Mouse (Mus musculus): ENCODE measurements around the gene Hapln1. TPM values are rescaled to one million over a fixed set of nuclear protein-coding genes. Genes with fewer than 3 reads are reported as not detected.

Gene Hapln1
- polyA plus RNA-seq, 1 experiment from 2014 or later, result 0.27 TPM

- 23% methylated on average over 2 of the region's 2 CpGs for WGBS (ENCODE audit: insufficient replicate concordance)
- H3K9ac ChIP-seq, result no peak overlapping the region
- no peaks in the 10 kb centered on the region for H3K4me1 ChIP-seq (replicated peaks)
- no peak for ATAC-seq (ENCODE audit: low read depth)
- no peaks in the 10 kb centered on the region for H3K27me3 ChIP-seq
- H3K4me3 ChIP-seq (replicated peaks), result no peak overlapping the region
- H3K36me3 ChIP-seq, result no peaks in the 10 kb centered on the region
- no peak overlapping the region for H3K27ac ChIP-seq
- no peak overlapping the region for H3K4me2 ChIP-seq
- H3K9me3 ChIP-seq (replicated peaks), result no peaks in the 10 kb centered on the region
- no peak for DNase-seq
Observed at GRCm38 (mm10) chr13:89548203-89548740, 8.7 kb downstream of the Hapln1 start.

GRCm38 (mm10) chr13:89549507-89549906, 9.9 kb downstream of the Hapln1 start:
- Histone ChIP-seq H3K9me3 (replicated peaks) (no peaks in the 10 kb centered on the region), H3K9ac (no peak overlapping the region), H3K36me3 (no peaks in the 10 kb centered on the region), H3K4me3 (replicated peaks) (no peak overlapping the region), H3K27me3 (no peaks in the 10 kb centered on the region), H3K4me2 (no peak overlapping the region), H3K27ac (no peak overlapping the region), H3K4me1 (replicated peaks) (no peaks in the 10 kb centered on the region)
- DNase-seq, result no peak
- 56% methylated on average over 4 of the region's 4 CpGs for WGBS (ENCODE audit: insufficient replicate concordance)
- no peak for ATAC-seq (ENCODE audit: low read depth)

- H3K27ac ChIP-seq, result no peak overlapping the region
- DNase-seq (no peak), ATAC-seq (ENCODE audit: low read depth) (no peak)
- H3K4me3 ChIP-seq (replicated peaks), result no peak overlapping the region
- no peaks in the 10 kb centered on the region for H3K9me3 ChIP-seq (replicated peaks)
- no peaks in the 10 kb centered on the region for H3K27me3 ChIP-seq
- no peaks in the 10 kb centered on the region for H3K36me3 ChIP-seq
- H3K4me2 ChIP-seq, result no peak overlapping the region
- WGBS (ENCODE audit: insufficient replicate concordance), result 7% methylated on average over 1 of the region's 1 CpGs
- no peak overlapping the region for H3K9ac ChIP-seq
- no peaks in the 10 kb centered on the region for H3K4me1 ChIP-seq (replicated peaks)
Observed at GRCm38 (mm10) chr13:89551502-89551901, 11.9 kb downstream of the Hapln1 start.

DNA sequence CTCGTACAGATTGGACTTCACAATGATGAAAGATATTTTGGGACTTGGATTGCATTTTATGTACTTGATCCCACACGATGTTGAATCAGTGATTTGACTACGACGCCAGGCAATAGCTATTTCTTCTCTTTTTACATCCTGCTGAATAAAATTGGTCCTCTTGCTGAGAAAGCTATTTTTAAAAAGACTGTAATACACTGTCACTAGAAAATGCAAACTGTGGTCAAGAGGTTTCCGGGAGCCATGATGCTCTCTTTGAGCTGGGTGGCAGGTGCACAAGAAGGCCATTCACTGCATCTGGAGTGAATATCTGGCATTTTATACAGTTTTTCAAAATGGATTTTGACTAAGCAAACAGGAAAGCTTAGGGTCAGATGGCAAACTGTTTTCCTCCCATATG, 24.9 kb downstream of the Hapln1 start:
- WGBS (ENCODE audit: insufficient replicate concordance), result 76% methylated on average over 5 of the region's 5 CpGs
- Histone ChIP-seq H3K9ac (no peak overlapping the region), H3K4me3 (replicated peaks) (no peak overlapping the region), H3K4me1 (replicated peaks) (no peaks in the 10 kb centered on the region), H3K9me3 (replicated peaks) (no peaks in the 10 kb centered on the region), H3K4me2 (no peak overlapping the region), H3K27me3 (no peaks in the 10 kb centered on the region), H3K27ac (no peak overlapping the region), H3K36me3 (no peaks in the 10 kb centered on the region)
- ATAC-seq (ENCODE audit: low read depth), result no peak
- no peak for DNase-seq

- 73% methylated on average over 4 of the region's 4 CpGs for WGBS (ENCODE audit: insufficient replicate concordance)
- Histone ChIP-seq H3K4me3 (replicated peaks) (no peak overlapping the region), H3K36me3 (no peaks in the 10 kb centered on the region), H3K27ac (no peak overlapping the region), H3K9ac (no peak overlapping the region), H3K4me2 (no peak overlapping the region), H3K9me3 (replicated peaks) (no peaks in the 10 kb centered on the region), H3K27me3 (no peaks in the 10 kb centered on the region), H3K4me1 (replicated peaks) (no peaks in the 10 kb centered on the region)
- ATAC-seq (ENCODE audit: low read depth) (no peak), DNase-seq (no peak)
Observed at GRCm38 (mm10) chr13:89566300-89566699, 26.7 kb downstream of the Hapln1 start.

GRCm38 (mm10) chr13:89579115-89579514, 39.5 kb downstream of the Hapln1 start:
- 73% methylated on average over 2 of the region's 2 CpGs for WGBS (ENCODE audit: insufficient replicate concordance)

DNA sequence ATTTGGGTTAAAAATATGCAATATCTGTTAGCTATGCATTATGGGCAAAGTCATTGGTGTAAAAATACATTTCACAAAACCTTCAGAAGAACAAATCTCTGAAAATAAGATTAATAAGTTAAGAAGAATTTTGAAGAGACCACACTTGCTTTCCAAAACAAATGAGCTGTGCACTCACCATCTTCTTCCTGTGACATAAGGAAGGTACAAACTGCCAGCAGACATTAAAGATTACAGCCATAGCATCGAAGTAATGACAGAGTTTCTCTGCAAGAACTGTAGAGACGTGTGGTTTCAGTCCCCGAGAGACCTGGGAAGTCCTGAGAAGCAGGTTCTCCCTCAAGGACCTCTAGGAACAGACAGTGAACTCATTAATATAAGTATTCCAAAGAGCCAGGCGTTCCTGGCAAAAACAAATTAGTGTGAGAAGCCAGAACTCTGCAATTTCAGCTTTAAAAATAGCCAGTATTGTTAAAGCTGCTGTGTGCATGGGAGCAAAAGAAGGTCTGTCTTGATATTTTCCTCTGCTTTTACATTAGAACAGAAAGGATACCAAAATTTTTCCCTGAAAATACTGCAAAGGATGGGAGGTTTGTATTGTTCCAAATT, 43.6 kb downstream of the Hapln1 start:
- 47% methylated on average over 4 of the region's 4 CpGs for WGBS (ENCODE audit: insufficient replicate concordance)
- no peaks in the 10 kb centered on the region for H3K9me3 ChIP-seq (replicated peaks)
- no peak overlapping the region for H3K4me2 ChIP-seq
- no peaks in the 10 kb centered on the region for H3K4me1 ChIP-seq (replicated peaks)
- no peak for ATAC-seq (ENCODE audit: low read depth)
- DNase-seq, result no peak
- no peak overlapping the region for H3K27ac ChIP-seq
- H3K27me3 ChIP-seq, result no peaks in the 10 kb centered on the region
- H3K4me3 ChIP-seq (replicated peaks), result no peak overlapping the region
- no peaks in the 10 kb centered on the region for H3K36me3 ChIP-seq
- no peak overlapping the region for H3K9ac ChIP-seq

More at GRCm38 (mm10) chr13:89579115-89579514, 39.5 kb downstream of the Hapln1 start:
- Histone ChIP-seq H3K4me3 (replicated peaks) (no peak overlapping the region), H3K27ac (no peak overlapping the region), H3K9me3 (replicated peaks) (no peaks in the 10 kb centered on the region), H3K36me3 (no peaks in the 10 kb centered on the region), H3K27me3 (no peaks in the 10 kb centered on the region), H3K9ac (no peak overlapping the region), H3K4me2 (no peak overlapping the region), H3K4me1 (replicated peaks) (no peaks in the 10 kb centered on the region)
- no peak for ATAC-seq (ENCODE audit: low read depth)
- DNase-seq, result no peak

DNA sequence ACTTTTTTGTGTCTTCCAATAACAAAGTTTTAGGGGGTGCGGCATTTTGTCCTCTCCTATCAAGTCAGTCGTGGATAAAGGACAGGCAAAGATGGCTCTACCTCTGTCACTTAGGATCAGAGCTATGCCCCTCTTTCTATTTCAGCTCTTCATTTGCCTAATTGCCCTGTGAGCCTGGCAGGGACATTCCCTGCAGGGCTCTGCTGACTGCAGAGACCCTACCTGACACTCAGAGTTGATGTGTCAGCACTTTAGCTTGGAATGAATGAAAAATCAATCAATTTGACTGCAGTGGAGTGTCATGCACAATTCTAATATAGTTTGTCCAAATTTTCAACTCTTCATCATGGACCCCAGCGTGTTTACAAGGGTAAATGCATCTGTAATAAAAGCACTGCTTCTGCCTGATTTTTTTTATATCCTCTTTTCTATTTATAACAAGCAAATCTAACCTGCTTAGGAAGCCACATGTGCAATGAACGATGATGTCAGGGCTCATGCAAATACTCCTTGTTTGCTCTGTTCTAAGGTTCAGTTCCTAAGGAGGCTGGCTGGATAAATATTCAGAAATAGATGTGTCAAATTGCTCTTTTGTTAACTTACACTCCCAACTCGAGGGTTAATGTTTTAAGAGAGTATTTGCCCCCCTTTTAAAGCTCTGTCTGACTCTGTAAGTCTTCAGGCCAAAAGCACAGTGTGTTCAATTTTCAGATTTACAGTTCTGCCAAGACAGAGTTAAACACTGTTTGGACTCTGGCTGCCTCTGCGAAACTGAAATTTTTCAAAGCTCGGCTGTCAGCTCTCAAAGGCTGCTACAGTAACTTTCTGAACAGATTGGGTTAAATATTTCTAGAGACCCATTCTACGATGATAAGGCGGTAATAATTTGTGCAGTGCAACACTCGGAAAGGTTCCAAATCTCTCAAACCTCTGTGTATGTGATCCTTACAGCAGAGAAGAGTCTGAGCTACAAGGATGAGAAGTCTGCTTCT, 44.4 kb downstream of the Hapln1 start:
- Histone ChIP-seq H3K9ac (no peak overlapping the region), H3K9me3 (replicated peaks) (no peaks in the 10 kb centered on the region), H3K4me3 (replicated peaks) (no peak overlapping the region), H3K27ac (no peak overlapping the region), H3K36me3 (no peaks in the 10 kb centered on the region), H3K27me3 (no peaks in the 10 kb centered on the region), H3K4me2 (no peak overlapping the region), H3K4me1 (replicated peaks) (no peaks in the 10 kb centered on the region)
- ATAC-seq (ENCODE audit: low read depth), result no peak
- 53% methylated on average over 10 of the region's 10 CpGs for WGBS (ENCODE audit: insufficient replicate concordance)
- no peak for DNase-seq

DNA sequence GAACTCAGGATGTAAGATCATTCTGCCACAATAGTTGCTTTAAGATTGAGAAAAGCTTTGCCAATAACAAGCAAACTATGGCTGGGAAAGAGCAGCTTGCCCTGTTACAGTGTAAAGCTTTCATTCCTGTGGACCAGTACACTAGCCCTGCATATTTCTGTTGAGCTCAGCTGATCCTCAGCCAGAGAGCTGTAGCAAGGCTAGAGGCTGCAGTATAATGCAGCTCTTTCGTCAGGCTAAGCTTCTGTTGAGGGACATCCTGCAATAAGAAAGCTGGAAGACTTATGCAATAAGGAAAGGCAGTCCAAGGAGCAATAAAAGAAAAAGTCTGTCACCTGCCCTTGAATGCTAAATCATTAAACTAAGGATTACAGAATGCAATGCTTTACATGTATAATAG, 45.5 kb downstream of the Hapln1 start:
- no peaks in the 10 kb centered on the region for H3K27me3 ChIP-seq
- 54% methylated on average over 1 of the region's 1 CpGs for WGBS (ENCODE audit: insufficient replicate concordance)
- H3K4me1 ChIP-seq (replicated peaks), result no peaks in the 10 kb centered on the region
- no peak for ATAC-seq (ENCODE audit: low read depth)
- DNase-seq, result no peak
- H3K4me2 ChIP-seq, result no peak overlapping the region
- no peaks in the 10 kb centered on the region for H3K36me3 ChIP-seq
- no peak overlapping the region for H3K9ac ChIP-seq
- no peaks in the 10 kb centered on the region for H3K9me3 ChIP-seq (replicated peaks)
- H3K4me3 ChIP-seq (replicated peaks), result no peak overlapping the region
- no peak overlapping the region for H3K27ac ChIP-seq

DNA sequence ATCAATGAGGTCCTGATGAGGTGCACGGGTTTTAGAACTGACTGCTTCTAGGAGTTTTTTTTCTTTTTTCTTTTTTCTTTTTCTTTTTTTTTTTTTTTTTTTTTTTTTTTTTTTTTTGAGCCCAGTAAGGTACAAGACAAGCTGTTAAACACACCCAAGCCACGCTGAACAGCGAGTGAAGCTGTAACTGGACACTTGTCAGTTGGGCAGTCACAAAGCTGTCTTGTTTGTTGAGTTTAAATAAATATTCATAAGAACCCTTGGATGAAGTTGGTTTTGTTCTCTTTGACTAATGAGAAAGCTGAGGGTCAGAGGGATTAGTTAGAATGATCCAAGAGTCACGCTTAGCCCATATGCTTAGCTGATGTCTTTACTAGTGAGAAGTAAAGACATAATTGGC, 55.5 kb downstream of the Hapln1 start:
- H3K4me1 ChIP-seq (replicated peaks), result no peaks in the 10 kb centered on the region
- H3K27me3 ChIP-seq, result no peaks in the 10 kb centered on the region
- H3K4me2 ChIP-seq, result no peak overlapping the region
- H3K4me3 ChIP-seq (replicated peaks), result no peak overlapping the region
- no peaks in the 10 kb centered on the region for H3K36me3 ChIP-seq
- DNase-seq (no peak), ATAC-seq (ENCODE audit: low read depth) (no peak)
- no peak overlapping the region for H3K9ac ChIP-seq
- no peak overlapping the region for H3K27ac ChIP-seq
- WGBS (ENCODE audit: insufficient replicate concordance), result 64% methylated on average over 4 of the region's 4 CpGs
- H3K9me3 ChIP-seq (replicated peaks), result no peaks in the 10 kb centered on the region

DNA sequence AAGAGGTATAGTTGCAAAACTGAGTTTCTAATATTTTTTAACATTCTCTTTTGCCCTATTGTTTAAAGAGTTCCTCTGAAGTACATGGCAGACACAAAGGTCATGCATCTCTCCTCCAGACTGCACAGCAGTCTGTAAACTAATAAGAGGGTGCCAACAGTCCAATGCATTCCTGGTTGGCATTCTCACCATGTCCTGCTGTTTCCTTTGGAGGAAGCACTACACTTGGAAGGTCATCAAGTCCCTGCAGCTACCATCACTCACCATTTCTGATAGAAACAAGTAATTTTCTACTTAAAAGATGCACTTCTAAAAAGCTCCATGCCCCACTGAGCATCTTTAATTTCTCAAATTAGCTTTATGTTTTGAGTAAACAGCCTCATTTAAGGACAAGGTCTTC, 57.8 kb downstream of the Hapln1 start:
- ATAC-seq (ENCODE audit: low read depth) (no peak), DNase-seq (no peak)
- no peak overlapping the region for H3K4me2 ChIP-seq
- no peaks in the 10 kb centered on the region for H3K27me3 ChIP-seq
- no peaks in the 10 kb centered on the region for H3K36me3 ChIP-seq
- H3K9ac ChIP-seq, result no peak overlapping the region
- no peak overlapping the region for H3K27ac ChIP-seq
- no peak overlapping the region for H3K4me3 ChIP-seq (replicated peaks)
- H3K9me3 ChIP-seq (replicated peaks), result no peaks in the 10 kb centered on the region
- no peaks in the 10 kb centered on the region for H3K4me1 ChIP-seq (replicated peaks)

Measured in liver, embryonic 13.5 days (tissue).